Mouse (Mus musculus) stomach, postnatal 0 days (tissue): ENCODE results near the gene Tmem106a. TPM values are rescaled to one million over a fixed set of nuclear protein-coding genes. Genes with fewer than 3 reads are reported as not detected.
"Not testable (repeated sequence)": the region's sequence is repeated elsewhere in the genome, so short reads cannot be mapped to it uniquely, and the experiment has no call there.

Source experiments
- ATAC-seq: fragments of 200-750 bp; cut with Nextera tagmentation; 2 replicates; pipeline ENCODE4 v1.8.0; 2017; ENCODE audit not compliant: low FRiP score, low TSS enrichment
- DNase-seq: peaks from one replicate; pipeline ENCODE4 v3.0.0-alpha.2; 2016; ENCODE audit warnings: low spot score
- H3K27ac ChIP-seq: fragments of 300-500 bp; sonication (generic); replicated peaks from 2 replicates; pipeline ENCODE4 v1.5.1; 2014; ENCODE audit warnings: mild to moderate bottlenecking, control low read depth
- H3K27me3 ChIP-seq: fragments of 300-500 bp; sonication (generic); 2 replicates; pipeline ENCODE4 v1.6.1; 2014; ENCODE audit warnings: low read length; ENCODE audit not compliant: control insufficient read depth, insufficient read depth
- H3K36me3 ChIP-seq: fragments of 300-500 bp; sonication (generic); 2 replicates; pipeline ENCODE4 v1.6.1; 2014; ENCODE audit warnings: low read length, mixed read lengths; ENCODE audit not compliant: control insufficient read depth, insufficient read depth
- H3K4me1 ChIP-seq: fragments of 300-500 bp; sonication (generic); replicated peaks from 2 replicates; pipeline ENCODE4 v1.6.1; 2014; ENCODE audit warnings: antibody characterized with exemption; ENCODE audit not compliant: control insufficient read depth, insufficient read depth
- H3K4me2 ChIP-seq: fragments of 300-500 bp; sonication (generic); replicated peaks from 2 replicates; pipeline ENCODE4 v1.6.1; 2014; ENCODE audit warnings: low read depth, mild to moderate bottlenecking, control low read depth, moderate library complexity
- H3K4me3 ChIP-seq: fragments of 300-500 bp; sonication (generic); 2 replicates; pipeline ENCODE4 v1.5.1; 2014; ENCODE audit warnings: low read depth, low read length, control low read depth
- H3K9ac ChIP-seq: fragments of 300-500 bp; sonication (generic); 2 replicates; pipeline ENCODE4 v1.6.1; 2014; ENCODE audit warnings: mild to moderate bottlenecking, low read length, control low read depth, mixed read lengths
- H3K9me3 ChIP-seq: fragments of 300-500 bp; sonication (generic); 2 replicates; pipeline ENCODE4 v1.6.1; 2016; ENCODE audit warnings: low read length; ENCODE audit not compliant: control insufficient read depth
- CTCF ChIP-seq: IDR thresholded peaks from 2 replicates; pipeline ENCODE4 v1.5.1; 2016; ENCODE audit warnings: antibody characterized with exemption, low read depth, mild to moderate bottlenecking, moderate library complexity
- EP300 ChIP-seq: optimal IDR thresholded peaks from 2 replicates; pipeline ENCODE3; 2016; ENCODE audit warnings: antibody characterized with exemption
- WGBS: fragments of 180-500 bp; shearing (Covaris S2); extraction: QIAGEN DNeasy Blood & Tissue Kit; methylation state at CpG from one replicate; pipeline ENCODE4 v1.1.7; 2014; 5-methylcytosine and 5-hydroxymethylcytosine counted together
- polyA plus RNA-seq: library from polyadenylated mRNA; unstranded; fragments of >200 nt; fragmentation: Nextera tagmentation; extraction: Ambion mirVana; gene quantifications from 2 replicates; pipeline ENCODE4 v1.2.1, GENCODE M21; 2015

The Tmem106a gene
- polyA plus RNA-seq, 1 experiment from 2014 or later, result 10.0 TPM

DNA sequence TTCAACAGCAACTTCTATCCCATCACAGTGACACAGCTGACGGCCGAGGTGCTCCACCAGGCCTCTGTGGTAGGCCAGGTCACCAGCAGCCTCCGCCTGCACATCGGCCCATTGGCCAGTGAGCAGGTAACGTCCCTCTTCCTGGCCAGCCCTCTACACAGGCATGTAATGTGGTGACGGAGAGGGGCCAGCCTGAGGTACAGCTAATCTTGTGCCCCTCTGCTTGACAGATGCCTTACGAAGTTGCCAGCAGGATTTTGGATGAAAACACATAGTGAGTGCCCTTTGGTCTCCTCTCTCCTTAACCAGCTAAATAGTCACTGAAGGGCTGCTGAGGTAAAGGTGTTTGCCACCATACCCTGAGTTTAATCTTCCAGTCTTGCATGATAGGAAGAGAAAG is 6.8 kb downstream of the Tmem106a start:
- ATAC-seq (no peak), DNase-seq (no peak)
- Histone ChIP-seq H3K27me3 (no peaks in the 10 kb centered on the region), H3K36me3 (no peaks in the 10 kb centered on the region; the same call in 1 of the 2 replicates), H3K27ac (no peak overlapping the region), H3K4me1 (no peaks in the 10 kb centered on the region), H3K4me2 (no peak overlapping the region), H3K4me3 (no peak overlapping the region), H3K9me3 (no peaks in the 10 kb centered on the region), H3K9ac (no peak overlapping the region)
- WGBS, result 91% methylated on average over 7 of the region's 7 CpGs
- TF ChIP-seq CTCF (no peak), EP300 (no peak)

GRCm38 (mm10) chr11:101589444-101589843 is 7.4 kb downstream of the Tmem106a start:
- Histone ChIP-seq H3K27ac (no peak overlapping the region), H3K4me1 (no peaks in the 10 kb centered on the region), H3K9me3 (no peaks in the 10 kb centered on the region), H3K36me3 (no peaks in the 10 kb centered on the region; the same call in 1 of the 2 replicates), H3K9ac (no peak overlapping the region), H3K4me3 (no peak overlapping the region), H3K4me2 (no peak overlapping the region), H3K27me3 (no peaks in the 10 kb centered on the region)
- DNase-seq (peak; percentile 84), ATAC-seq (peak; percentile 36; the same call in 1 of the 2 replicates)
- TF ChIP-seq EP300, result no peak
- TF ChIP-seq CTCF, result peak; percentile 85
- 27% methylated on average over 5 of the region's 5 CpGs for WGBS

GRCm38 (mm10) chr11:101589989-101590624 is 8.1 kb downstream of the Tmem106a start:
- H3K27me3 ChIP-seq, result no peaks in the 10 kb centered on the region
- H3K4me1 ChIP-seq, result no peaks in the 10 kb centered on the region
- no peaks in the 10 kb centered on the region for H3K9me3 ChIP-seq
- WGBS, result 53% methylated on average over 12 of the region's 12 CpGs
- H3K36me3 ChIP-seq, result no peaks in the 10 kb centered on the region; the same call in 1 of the 2 replicates
- peak; percentile 50 for DNase-seq
- no peak for TF ChIP-seq EP300
- TF ChIP-seq CTCF, result no peak
- no peak overlapping the region for H3K9ac ChIP-seq
- ATAC-seq, result no peak
- no peak overlapping the region for H3K27ac ChIP-seq
- no peak overlapping the region for H3K4me2 ChIP-seq
- H3K4me3 ChIP-seq, result no peak overlapping the region

DNA sequence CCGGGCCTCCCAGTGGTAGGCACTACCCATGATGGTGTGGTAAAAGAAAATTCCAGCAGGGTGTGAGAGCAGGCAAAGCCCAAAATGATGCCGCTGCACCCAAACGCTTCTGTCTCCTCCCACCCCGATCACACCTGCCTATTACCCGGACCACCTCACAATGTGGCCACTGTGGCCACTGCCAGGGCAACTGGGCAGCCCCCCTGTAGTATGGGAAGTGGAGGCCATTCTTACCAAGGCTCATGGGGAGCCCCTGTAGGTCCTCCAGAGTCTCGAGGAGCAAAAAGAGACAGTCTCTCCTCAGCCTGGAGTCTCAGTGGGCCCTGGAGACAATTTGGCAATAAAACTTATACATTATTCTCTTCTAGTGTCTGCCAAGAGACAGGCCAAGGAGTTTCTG is 17.1 kb downstream of the Tmem106a start, which contains the start of gene Gm11634:
Gene Gm11634, minus strand, starts transcription at position 101 of the 400 bp plus-strand sequence.
- TF ChIP-seq CTCF, result no peak
- TF ChIP-seq EP300, result no peak
- no peak within 1 kb of the TSS for H3K4me3 ChIP-seq
- H3K9ac ChIP-seq, result no peak within 1 kb of the TSS
- 71% methylated on average over 6 of the region's 6 CpGs for WGBS
- H3K4me2 ChIP-seq, result no peak within 1 kb of the TSS
- no peaks in the 10 kb centered on the region for H3K4me1 ChIP-seq
- ATAC-seq, result no peak
- H3K27ac ChIP-seq, result no peak within 1 kb of the TSS
- H3K27me3 ChIP-seq, result no peaks in the 10 kb centered on the region
- no peak for DNase-seq
- no peaks in the 10 kb centered on the region for H3K9me3 ChIP-seq
- H3K36me3 ChIP-seq, result no peaks in the 10 kb centered on the region

DNA sequence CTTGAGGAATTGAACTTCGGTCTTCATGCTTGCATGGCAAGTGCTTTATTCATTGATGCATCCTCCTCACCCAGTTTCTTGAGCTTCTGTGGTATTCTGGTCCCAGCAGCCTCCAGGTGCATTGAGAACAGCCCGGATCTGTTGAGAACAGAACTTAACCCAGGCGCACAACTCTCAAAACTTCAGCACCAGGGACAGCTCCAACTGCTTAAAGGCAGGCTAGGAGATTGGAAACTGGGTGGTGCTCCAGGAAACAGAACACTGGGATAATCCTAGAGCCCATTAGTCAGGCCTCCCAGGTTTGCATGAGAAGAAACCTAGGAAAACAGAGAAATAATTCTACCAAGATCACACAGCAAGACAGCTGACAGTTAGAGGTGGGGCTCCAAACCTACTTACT is 20.4 kb downstream of the Tmem106a start:
- no peaks in the 10 kb centered on the region for H3K9me3 ChIP-seq
- no peak overlapping the region for H3K9ac ChIP-seq
- WGBS, result 15% methylated on average over 3 of the region's 3 CpGs
- H3K4me3 ChIP-seq, result no peak overlapping the region
- H3K4me2 ChIP-seq, result no peak overlapping the region
- TF ChIP-seq EP300 (no peak), CTCF (no peak)
- H3K27me3 ChIP-seq, result no peaks in the 10 kb centered on the region
- H3K27ac ChIP-seq, result no peak overlapping the region
- no peaks in the 10 kb centered on the region for H3K36me3 ChIP-seq
- DNase-seq, result peak; percentile 83
- ATAC-seq, result no peak
- H3K4me1 ChIP-seq, result no peaks in the 10 kb centered on the region

DNA sequence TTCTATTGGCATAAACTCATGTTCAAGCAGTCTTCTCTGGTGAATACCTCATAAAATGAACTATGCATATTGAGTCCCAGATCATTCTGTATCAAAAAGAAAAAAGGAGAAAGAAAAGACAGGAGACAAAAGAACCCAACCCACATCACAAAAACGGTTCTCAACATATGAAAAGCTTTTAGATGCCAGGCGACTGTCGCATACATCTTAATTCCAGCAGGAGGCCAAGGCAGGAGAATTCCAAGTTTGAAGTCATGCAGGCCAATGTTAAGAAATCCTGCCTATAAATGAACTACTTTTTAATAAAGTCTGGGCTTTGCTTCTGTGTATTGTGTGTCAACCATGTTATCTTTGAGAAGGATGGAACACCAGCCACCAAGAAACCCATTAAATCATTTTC is 22.1 kb downstream of the Tmem106a start:
- Histone ChIP-seq H3K27ac (no peak overlapping the region), H3K36me3 (no peaks in the 10 kb centered on the region), H3K9me3 (no peaks in the 10 kb centered on the region), H3K4me2 (peak overlapping the region; percentile 47), H3K4me3 (no peak overlapping the region), H3K4me1 (no peaks in the 10 kb centered on the region), H3K27me3 (no peaks in the 10 kb centered on the region), H3K9ac (no peak overlapping the region)
- no peak for ATAC-seq
- WGBS, result 2% methylated on average over 3 of the region's 3 CpGs
- TF ChIP-seq CTCF, result no peak
- TF ChIP-seq EP300, result no peak
- no peak for DNase-seq

DNA sequence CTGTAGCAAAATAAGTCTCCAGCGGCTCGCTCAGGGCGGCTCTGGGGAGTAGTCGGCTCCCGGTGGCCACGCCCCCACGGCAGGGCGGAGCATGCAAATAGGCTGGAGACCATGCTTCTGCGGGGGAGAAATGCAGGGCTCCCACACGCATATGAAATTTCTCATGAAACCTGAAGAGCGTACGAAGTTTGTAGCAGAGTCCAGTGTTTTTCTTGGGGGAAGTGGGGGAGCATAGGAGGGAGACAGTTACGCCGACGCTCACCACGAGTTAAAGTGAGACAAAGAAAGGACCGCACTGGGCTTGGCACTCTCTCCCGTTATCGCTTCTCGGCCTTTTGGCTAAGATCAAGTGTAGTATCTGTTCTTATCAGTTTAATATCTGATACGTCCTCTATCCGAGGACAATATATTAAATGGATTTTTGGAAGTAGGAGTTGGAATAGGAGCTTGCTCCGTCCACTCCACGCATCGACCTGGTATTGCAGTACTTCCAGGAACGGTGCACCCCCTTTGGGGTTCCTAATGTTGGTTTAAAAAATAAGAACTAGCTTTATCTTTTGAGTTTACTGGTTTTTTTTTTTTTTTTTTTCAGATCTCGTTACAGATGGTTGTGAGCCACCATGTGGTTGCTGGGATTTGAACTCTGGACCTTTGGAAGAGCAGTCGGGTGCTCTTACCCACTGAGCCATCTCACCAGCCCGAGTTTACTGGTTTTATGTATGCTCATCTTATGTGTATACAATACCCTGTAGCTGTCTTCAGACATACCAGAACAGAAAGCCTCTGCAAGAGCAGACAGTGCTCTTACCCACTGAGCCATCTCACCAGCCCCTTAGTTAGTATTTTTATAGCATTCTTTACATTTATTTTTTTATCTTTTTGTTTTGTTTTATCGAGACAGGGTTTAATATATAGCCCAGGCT is 22.8 kb downstream of the Tmem106a start:
- H3K9me3 ChIP-seq, H3K4me1 ChIP-seq, H3K27ac ChIP-seq, H3K36me3 ChIP-seq, H3K27me3 ChIP-seq, H3K9ac ChIP-seq, ATAC-seq: not testable (repeated sequence)
- H3K4me3 ChIP-seq, result peak overlapping the region; percentile 25; the same call in 1 of the 2 replicates
- WGBS, result 1% methylated on average over 30 of the region's 30 CpGs
- peak; percentile 85 for DNase-seq
- H3K4me2 ChIP-seq, result peak overlapping the region; percentile 47

DNA sequence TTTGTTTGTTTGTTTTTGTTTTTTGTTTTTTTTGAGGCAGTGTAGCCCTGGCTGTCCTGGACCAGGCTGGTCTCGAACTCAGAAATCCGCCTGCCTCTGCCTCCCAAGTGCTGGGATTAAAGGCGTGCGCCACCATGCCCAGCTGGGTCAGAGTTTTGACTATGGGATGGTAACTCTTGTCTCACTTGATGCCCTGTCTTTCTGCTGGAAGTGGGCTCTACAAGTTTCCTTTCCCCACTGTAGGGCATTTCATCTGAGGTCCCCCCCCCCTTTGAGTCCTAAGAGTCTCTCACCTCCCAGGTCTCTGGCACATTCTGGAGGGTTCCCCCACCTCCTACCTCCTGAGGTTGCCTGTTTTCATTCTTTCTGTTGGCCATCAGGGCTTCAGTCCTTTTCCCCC is 25.1 kb downstream of the Tmem106a start:
- not testable (repeated sequence) for H3K27me3 ChIP-seq, H3K27ac ChIP-seq, H3K9me3 ChIP-seq, H3K4me2 ChIP-seq, DNase-seq, H3K4me3 ChIP-seq, H3K36me3 ChIP-seq, H3K9ac ChIP-seq, H3K4me1 ChIP-seq, ATAC-seq
- 89% methylated on average over 4 of the region's 4 CpGs for WGBS
